9 mouse cellular contexts compared by ENCODE assay signal in genomic region chr9:68131263-68131662, GRCm38 (mm10).
DNase-seq lines count a peak whose midpoint lies in the region; ATAC-seq and TF ChIP-seq lines count a peak whose summit lies in the region.
"Had no signal": no experiment of that assay in that cellular context is flagged by ENCODE, and none has a peak within 500 bp of the region (broad histone marks: within the 10 kb centered on the region; RNA-seq: fewer than 3 reads in every experiment).

No protein-coding gene starts in this region.

- TF ChIP-seq EP300 in heart, adult 2 months (IDR thresholded peaks at IDR 0.05; ENCODE audit: insufficient read depth, low read depth, low read length) = no peak

- H3K4me3 ChIP-seq in heart, adult 2 months = no peak overlapping the region
- no peak overlapping the region for H3K4me3 ChIP-seq in lung, embryonic 16.5 days (ENCODE audit: low read length)
- H3K4me3 ChIP-seq: limb, embryonic 15.5 days had no signal

- peak; percentile 87 for ATAC-seq in lung, embryonic 16.5 days (ENCODE audit: low read depth)
- ATAC-seq in monocyte, adult 5-6 weeks (replicated peaks; ENCODE audit: insufficient number of reproducible peaks, low FRiP score, low TSS enrichment, poor library complexity, severe bottlenecking) = no peak

- H3K36me3 ChIP-seq in heart, adult 2 months (ENCODE audit: control insufficient read depth, insufficient read depth, low read length) = no peaks in the 10 kb centered on the region
- H3K36me3 ChIP-seq in lung, embryonic 16.5 days (ENCODE audit: control insufficient read depth, insufficient read depth, low read length) = no peaks in the 10 kb centered on the region
- H3K36me3 ChIP-seq: limb, embryonic 15.5 days had no signal

- H3K27ac ChIP-seq in heart, adult 2 months = peak overlapping the region; percentile 36
- H3K27ac ChIP-seq in lung, embryonic 16.5 days (ENCODE audit: low read length) = 0 out of 2 replicates have a peak overlapping the region, but pooled peaks have one; percentile 29
- H3K27ac ChIP-seq: limb, embryonic 15.5 days had no signal

- DNase-seq in left cerebral cortex, postnatal 14 days (ENCODE audit: low spot score in 2 of 2) = peak; percentile 23 to 55
- DNase-seq in left cerebral cortex, postnatal 4 days = no peak
- peak; percentile 22 to 53 for DNase-seq in heart, adult 2 months
- DNase-seq in kidney, adult 9 months = peak; percentile 36
- DNase-seq in adrenal gland, adult 18-20 months (ENCODE audit: low spot score in 2 of 2) = no peak
- no peak for DNase-seq in urinary bladder, postnatal 36 days (ENCODE audit: low spot score in 2 of 2)

- TF ChIP-seq POLR2A in heart, adult 2 months (IDR thresholded peaks at IDR 0.05; ENCODE audit: insufficient read depth, low read depth, low read length) = no peak

- H3K9ac ChIP-seq in heart, adult 2 months (ENCODE audit: low read depth, low read length) = no peak overlapping the region
- H3K9ac ChIP-seq in lung, embryonic 16.5 days (ENCODE audit: low read length) = no peak overlapping the region
- H3K9ac ChIP-seq: limb, embryonic 15.5 days had no signal

- H3K27me3 ChIP-seq in heart, adult 2 months (ENCODE audit: control insufficient read depth, insufficient read depth, low read length) = no peaks in the 10 kb centered on the region
- no peaks in the 10 kb centered on the region for H3K27me3 ChIP-seq in lung, embryonic 16.5 days (ENCODE audit: control insufficient read depth, insufficient read depth, low read depth, low read length)
- H3K27me3 ChIP-seq: limb, embryonic 15.5 days had no signal

- no peaks in the 10 kb centered on the region for H3K79me2 ChIP-seq in heart, adult 2 months (replicated peaks; ENCODE audit: control insufficient read depth, insufficient read depth, low read length)

- H3K4me1 ChIP-seq in heart, adult 2 months (ENCODE audit: control insufficient read depth, insufficient read depth, low read length) = no peaks in the 10 kb centered on the region; the same call in 1 of the 2 replicates
- no peaks in the 10 kb centered on the region for H3K4me1 ChIP-seq in lung, embryonic 16.5 days (replicated peaks; ENCODE audit: control insufficient read depth, insufficient read depth, low read length)

- no peak overlapping the region for H3K4me2 ChIP-seq in lung, embryonic 16.5 days (ENCODE audit: low read depth, low read length)
- H3K4me2 ChIP-seq: limb, embryonic 15.5 days had no signal

- TF ChIP-seq CTCF in heart, adult 2 months (IDR thresholded peaks at IDR 0.05) = no peak

- H3K9me3 ChIP-seq in lung, embryonic 16.5 days (ENCODE audit: control insufficient read depth, low read length) = no peaks in the 10 kb centered on the region
- H3K9me3 ChIP-seq: limb, embryonic 15.5 days had no signal

- intact Hi-C loops in left cerebral cortex, postnatal 14 days (cut with DNase I) = no loop called here
- intact Hi-C loops in left cerebral cortex, postnatal 4 days (cut with DNase I) = no loop called here
- intact Hi-C loops in heart, adult 2 months (cut with DNase I) = loop anchor here (5.0 kb wide), 1 partner anchor 109 kb away; no protein-coding TSS in a partner anchor

Comparison
In these comparisons a context has a peak if more than half of its experiments do, and no peak if none do; other contexts are left out.
1. DNase-seq: peak in left cerebral cortex, postnatal 14 days (2 of 2), heart, adult 2 months (2 of 2) and kidney, adult 9 months (single experiment); none in left cerebral cortex, postnatal 4 days (single experiment), adrenal gland, adult 18-20 months (0 of 2) and urinary bladder, postnatal 36 days (0 of 2).